Mouse (Mus musculus): Measurements from ENCODE around the gene Slc39a11. TPM values are rescaled to one million over a fixed set of nuclear protein-coding genes. Genes with fewer than 3 reads are reported as not detected.

The Slc39a11 gene
- polyA plus RNA-seq, 1 experiment from 2014 or later, result 24.5 TPM

DNA sequence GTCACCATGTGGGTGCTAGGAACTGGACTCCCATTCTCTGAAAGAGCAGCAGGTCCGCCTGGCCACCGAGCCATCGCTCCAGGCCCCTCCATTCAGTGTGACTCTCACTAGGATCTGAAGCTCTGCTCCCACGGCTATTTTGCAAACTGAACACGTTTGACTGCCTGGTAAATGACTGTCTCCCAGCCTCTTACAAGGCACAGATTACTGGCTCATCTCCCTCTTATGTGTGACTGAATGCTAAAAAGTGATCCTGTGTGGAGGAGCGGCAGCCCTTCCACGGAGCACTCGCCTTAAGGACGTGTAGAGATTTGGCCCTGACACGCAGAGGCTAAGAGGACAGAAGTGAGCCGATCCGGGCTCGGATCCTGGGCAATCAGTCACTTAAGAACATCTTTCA, 96.3 kb downstream of the Slc39a11 start:
- H3K27me3 ChIP-seq, result no peaks in the 10 kb centered on the region
- H3K36me3 ChIP-seq, result no peaks in the 10 kb centered on the region
- no peak overlapping the region for H3K4me2 ChIP-seq
- no peak for ATAC-seq (ENCODE audit: borderline replicate concordance, extremely low read depth, low FRiP score, low TSS enrichment)
- no peak overlapping the region for H3K4me3 ChIP-seq
- no peak overlapping the region for H3K9ac ChIP-seq
- H3K4me1 ChIP-seq, result no peaks in the 10 kb centered on the region
- no peaks in the 10 kb centered on the region for H3K9me3 ChIP-seq
- no peak overlapping the region for H3K27ac ChIP-seq
- WGBS, result 79% methylated on average over 13 of the region's 13 CpGs

DNA sequence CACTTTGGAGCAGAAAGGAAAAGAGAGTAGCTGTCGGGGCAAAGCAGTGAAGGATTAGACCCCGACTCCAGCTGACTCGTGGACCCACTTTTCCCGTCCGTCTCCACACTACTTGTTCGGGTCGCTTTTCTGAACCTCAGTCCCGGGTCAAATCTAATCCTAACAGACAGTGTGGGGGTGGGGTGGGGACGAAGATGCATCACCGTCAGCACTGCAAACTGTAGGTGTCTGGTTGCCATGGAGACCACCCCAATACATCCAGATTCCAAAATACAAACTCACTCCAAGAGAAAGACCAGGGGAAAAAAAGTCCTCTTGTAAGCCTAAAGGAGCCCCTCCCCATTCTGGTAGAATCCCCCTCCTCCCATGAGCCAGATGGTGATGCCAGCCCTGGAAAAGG, 97.3 kb downstream of the Slc39a11 start:
- Histone ChIP-seq H3K36me3 (no peaks in the 10 kb centered on the region), H3K27ac (no peak overlapping the region), H3K4me1 (no peaks in the 10 kb centered on the region), H3K27me3 (no peaks in the 10 kb centered on the region), H3K9ac (no peak overlapping the region), H3K4me3 (no peak overlapping the region), H3K4me2 (no peak overlapping the region), H3K9me3 (no peaks in the 10 kb centered on the region)
- 50% methylated on average over 10 of the region's 10 CpGs for WGBS
- ATAC-seq (ENCODE audit: borderline replicate concordance, extremely low read depth, low FRiP score, low TSS enrichment), result no peak

DNA sequence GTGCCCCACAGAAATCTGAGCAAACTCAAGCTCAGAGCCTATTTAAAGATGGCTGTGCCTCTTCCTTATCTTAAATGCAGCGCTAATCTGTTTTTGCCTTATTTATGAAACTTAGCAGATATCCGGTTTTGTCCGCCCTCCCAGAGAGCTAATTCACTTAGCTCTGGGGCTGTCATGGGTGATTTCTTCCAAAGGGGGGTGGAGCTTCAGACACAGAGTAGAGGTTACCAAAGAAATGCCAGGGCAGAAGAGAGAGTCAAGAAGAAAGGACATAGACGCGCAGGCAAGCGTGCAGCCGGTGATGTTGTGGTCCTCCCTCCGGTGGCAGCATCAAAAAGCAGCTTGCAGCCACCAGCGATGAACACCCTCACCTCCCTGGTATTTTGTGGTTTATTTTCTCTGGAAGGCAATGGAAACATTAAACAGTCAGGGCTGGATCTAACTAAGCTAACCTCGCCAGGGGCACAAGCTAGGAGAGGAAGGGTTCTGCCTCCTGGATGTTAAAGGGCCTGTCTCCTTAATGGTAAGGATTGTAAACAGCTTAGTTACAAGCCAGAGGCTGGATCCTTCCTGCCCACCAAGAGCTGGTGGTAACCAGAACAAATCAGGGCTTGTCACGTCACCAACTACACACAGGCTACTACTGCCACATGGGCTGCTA, 103.5 kb downstream of the Slc39a11 start:
- Histone ChIP-seq H3K4me3 (no peak overlapping the region), H3K9ac (no peak overlapping the region), H3K36me3 (no peaks in the 10 kb centered on the region), H3K27me3 (no peaks in the 10 kb centered on the region), H3K27ac (no peak overlapping the region), H3K4me2 (no peak overlapping the region), H3K4me1 (0 out of 2 replicates have a peak, but pooled peaks cover 3% of the 10 kb centered on the region), H3K9me3 (no peaks in the 10 kb centered on the region)
- ATAC-seq (ENCODE audit: borderline replicate concordance, extremely low read depth, low FRiP score, low TSS enrichment), result no peak
- 57% methylated on average over 11 of the region's 11 CpGs for WGBS

DNA sequence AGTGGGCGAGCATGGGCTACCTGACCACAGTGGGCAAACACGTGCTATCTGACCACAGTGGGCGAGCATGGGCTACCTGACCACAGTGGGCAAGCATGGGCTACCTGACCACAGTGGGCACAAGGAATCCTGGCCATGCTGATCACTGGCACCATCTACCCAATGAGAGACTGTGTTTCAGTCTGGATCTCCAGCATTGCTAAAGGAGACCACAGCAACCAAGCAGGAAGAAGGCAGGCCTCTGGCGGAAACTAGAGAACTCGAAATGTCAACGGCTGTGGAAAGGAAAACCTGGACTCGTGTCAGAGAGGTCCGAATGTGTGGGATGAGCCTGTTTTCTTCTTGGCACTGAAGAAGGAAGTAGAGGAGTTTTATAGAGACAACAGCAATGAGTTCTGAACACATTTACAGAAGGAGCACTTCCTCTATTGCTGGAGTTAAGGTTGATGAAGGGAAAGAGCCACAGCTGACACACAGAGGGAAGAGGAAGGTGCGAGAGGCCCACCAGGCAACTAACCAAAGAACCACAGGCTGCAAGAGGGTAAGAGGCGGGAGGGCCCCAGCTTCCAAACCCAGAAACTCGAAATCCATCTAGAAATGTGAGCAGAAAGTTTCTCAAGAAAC, 105.8 kb downstream of the Slc39a11 start:
- H3K4me2 ChIP-seq, result no peak overlapping the region
- H3K4me3 ChIP-seq, result no peak overlapping the region
- no peak for ATAC-seq (ENCODE audit: borderline replicate concordance, extremely low read depth, low FRiP score, low TSS enrichment)
- H3K27ac ChIP-seq, result no peak overlapping the region
- no peaks in the 10 kb centered on the region for H3K36me3 ChIP-seq
- 77% methylated on average over 11 of the region's 11 CpGs for WGBS
- H3K4me1 ChIP-seq, result peaks cover 7% of the 10 kb centered on the region; the same call in 1 of the 2 replicates
- no peak overlapping the region for H3K9ac ChIP-seq
- no peaks in the 10 kb centered on the region for H3K9me3 ChIP-seq
- no peaks in the 10 kb centered on the region for H3K27me3 ChIP-seq

DNA sequence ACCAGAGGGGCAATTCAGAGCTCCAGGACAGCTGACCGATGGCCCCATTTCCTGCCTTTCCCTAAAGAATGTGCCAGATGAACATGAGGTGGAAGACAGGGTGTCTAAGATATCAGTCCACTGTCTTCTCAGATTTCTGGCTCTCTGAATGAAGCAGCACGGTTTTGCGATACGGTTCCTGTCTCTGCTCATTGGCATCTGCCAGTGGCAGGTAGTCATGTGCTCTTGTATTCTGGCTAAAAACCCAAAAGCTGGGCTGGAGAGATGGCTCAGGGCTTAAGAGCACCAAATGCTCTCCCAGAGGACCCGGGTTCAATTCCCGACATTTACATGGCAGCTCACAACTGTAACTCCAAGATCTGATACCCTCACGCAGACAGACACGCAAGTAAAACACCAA, 108.8 kb downstream of the Slc39a11 start:
- Histone ChIP-seq H3K4me2 (no peak overlapping the region), H3K4me3 (no peak overlapping the region), H3K27me3 (no peaks in the 10 kb centered on the region), H3K27ac (no peak overlapping the region), H3K4me1 (peaks cover 8% of the 10 kb centered on the region; the same call in 1 of the 2 replicates), H3K9me3 (no peaks in the 10 kb centered on the region), H3K9ac (no peak overlapping the region), H3K36me3 (no peaks in the 10 kb centered on the region)
- 94% methylated on average over 8 of the region's 8 CpGs for WGBS
- ATAC-seq (ENCODE audit: borderline replicate concordance, extremely low read depth, low FRiP score, low TSS enrichment), result no peak

DNA sequence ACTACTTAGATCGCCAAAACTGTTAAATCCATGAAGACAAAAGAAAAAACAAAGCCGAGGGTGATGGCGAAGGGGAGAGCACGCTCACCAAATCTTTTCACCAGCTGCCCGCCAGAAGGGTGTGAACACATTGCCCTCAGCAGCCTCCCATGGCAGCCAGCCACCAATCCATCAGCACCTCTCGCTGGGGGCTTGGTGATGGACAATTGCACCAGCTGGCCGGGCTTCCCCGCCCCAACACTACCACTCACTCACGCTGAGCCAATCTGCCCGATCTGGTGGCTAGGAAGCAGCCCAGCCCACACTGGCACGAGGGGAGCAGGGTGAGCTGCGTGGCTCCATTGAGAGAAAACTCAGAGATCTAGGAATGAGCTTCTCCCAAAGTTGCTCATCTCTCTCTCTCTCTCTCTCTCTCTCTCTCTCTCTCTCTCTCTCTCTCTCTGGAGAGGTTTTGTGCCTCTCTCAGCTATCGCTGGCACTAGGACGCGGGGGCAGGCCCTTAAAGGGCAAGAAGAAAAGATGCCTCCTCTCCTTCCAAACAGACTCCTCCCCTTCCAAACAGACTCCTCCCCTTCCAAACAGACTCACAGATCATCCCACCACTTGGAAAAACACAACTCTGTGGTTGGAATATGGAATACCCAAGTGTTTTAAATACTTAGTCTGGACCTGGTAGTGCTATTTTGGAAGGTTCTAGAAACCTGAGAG, 110.2 kb downstream of the Slc39a11 start:
- Histone ChIP-seq H3K4me3 (no peak overlapping the region), H3K4me2 (no peak overlapping the region)
- ATAC-seq (ENCODE audit: borderline replicate concordance, extremely low read depth, low FRiP score, low TSS enrichment), result peak; percentile 72

DNA sequence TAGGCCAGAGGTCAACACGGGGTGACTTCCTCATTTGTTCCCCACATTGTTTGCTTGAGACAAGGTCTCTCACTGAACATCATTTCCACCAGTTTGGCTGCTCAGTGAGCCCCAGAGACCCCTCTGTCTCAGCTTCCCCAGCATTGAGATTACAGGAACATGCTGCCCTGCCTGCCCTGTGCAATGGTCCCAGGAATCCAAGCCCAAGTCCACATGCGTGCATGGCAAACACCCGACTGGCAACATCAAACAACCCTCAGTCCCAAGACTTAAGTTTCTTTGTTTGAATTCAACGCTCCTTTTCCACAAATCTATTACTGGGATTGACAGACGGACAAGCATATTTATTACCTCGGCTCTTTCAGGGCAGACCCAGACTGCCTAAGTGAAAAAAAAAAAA, 110.8 kb downstream of the Slc39a11 start:
- Histone ChIP-seq H3K36me3 (no peaks in the 10 kb centered on the region), H3K27me3 (no peaks in the 10 kb centered on the region), H3K9ac (no peak overlapping the region), H3K4me2 (no peak overlapping the region), H3K27ac (no peak overlapping the region), H3K9me3 (no peaks in the 10 kb centered on the region), H3K4me1 (peaks cover 7% of the 10 kb centered on the region; the same call in 1 of the 2 replicates), H3K4me3 (no peak overlapping the region)
- no peak for ATAC-seq (ENCODE audit: borderline replicate concordance, extremely low read depth, low FRiP score, low TSS enrichment)
- 58% methylated on average over 6 of the region's 6 CpGs for WGBS

More for the DNA sequence above, 110.2 kb downstream of the Slc39a11 start:
- no peak overlapping the region for H3K27ac ChIP-seq
- WGBS, result 42% methylated on average over 15 of the region's 15 CpGs
- peaks cover 7% of the 10 kb centered on the region; the same call in 1 of the 2 replicates for H3K4me1 ChIP-seq
- H3K9me3 ChIP-seq, result no peaks in the 10 kb centered on the region
- H3K9ac ChIP-seq, result no peak overlapping the region
- no peaks in the 10 kb centered on the region for H3K27me3 ChIP-seq
- no peaks in the 10 kb centered on the region for H3K36me3 ChIP-seq

DNA sequence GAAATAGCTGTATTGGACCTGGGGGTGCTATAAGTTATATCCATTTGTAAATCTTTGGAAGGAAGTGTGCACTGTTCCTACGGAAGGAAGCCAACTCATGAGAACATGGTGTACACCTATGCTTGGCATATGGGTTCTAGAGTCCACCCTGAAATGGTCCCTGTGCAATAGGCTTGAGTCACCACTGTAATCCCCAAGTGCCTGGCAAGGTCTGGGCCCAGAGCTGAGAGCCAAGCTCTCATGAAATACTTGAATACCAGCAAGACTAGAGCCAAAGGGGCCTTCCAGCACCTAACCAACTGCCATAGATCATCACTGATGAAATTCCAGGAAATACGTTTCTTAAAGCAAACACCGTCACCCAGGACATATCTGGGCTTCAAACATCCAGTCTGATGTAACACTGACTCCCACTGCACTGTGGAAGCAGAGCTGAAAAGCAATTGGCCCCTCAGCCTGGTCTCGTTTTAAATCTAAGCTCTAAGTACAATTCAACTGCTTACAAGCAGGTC, 111.4 kb downstream of the Slc39a11 start:
- Histone ChIP-seq H3K27me3 (no peaks in the 10 kb centered on the region), H3K4me1 (peaks cover 7% of the 10 kb centered on the region; the same call in 1 of the 2 replicates), H3K27ac (no peak overlapping the region), H3K9me3 (no peaks in the 10 kb centered on the region), H3K4me2 (no peak overlapping the region), H3K36me3 (no peaks in the 10 kb centered on the region), H3K4me3 (no peak overlapping the region), H3K9ac (no peak overlapping the region)
- 80% methylated on average over 4 of the region's 4 CpGs for WGBS
- ATAC-seq (ENCODE audit: borderline replicate concordance, extremely low read depth, low FRiP score, low TSS enrichment), result no peak

DNA sequence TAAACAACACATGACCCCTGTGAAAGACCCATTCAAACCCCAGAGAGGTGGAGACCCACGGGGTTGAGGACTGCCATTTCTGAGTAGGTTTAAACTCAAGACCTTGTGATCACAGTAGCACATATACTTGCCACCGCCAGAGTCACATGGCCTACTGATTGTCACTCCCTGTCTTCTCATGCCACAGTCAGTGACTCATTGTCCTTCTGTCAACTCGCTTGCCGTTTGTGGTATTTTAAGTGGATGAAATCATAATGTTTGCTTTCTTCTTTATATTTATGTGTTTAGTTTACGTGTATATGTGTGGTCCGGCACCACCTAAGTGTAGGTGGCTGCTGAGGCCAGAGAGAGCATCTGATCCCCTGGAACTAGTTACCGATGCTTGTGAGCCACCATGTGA, 112.2 kb downstream of the Slc39a11 start:
- Histone ChIP-seq H3K4me3 (no peak overlapping the region), H3K9me3 (no peaks in the 10 kb centered on the region), H3K4me2 (no peak overlapping the region), H3K27ac (no peak overlapping the region), H3K4me1 (peaks cover 7% of the 10 kb centered on the region; the same call in 1 of the 2 replicates), H3K9ac (no peak overlapping the region), H3K27me3 (no peaks in the 10 kb centered on the region), H3K36me3 (no peaks in the 10 kb centered on the region)
- ATAC-seq (ENCODE audit: borderline replicate concordance, extremely low read depth, low FRiP score, low TSS enrichment), result no peak
- WGBS, result 77% methylated on average over 7 of the region's 7 CpGs

DNA sequence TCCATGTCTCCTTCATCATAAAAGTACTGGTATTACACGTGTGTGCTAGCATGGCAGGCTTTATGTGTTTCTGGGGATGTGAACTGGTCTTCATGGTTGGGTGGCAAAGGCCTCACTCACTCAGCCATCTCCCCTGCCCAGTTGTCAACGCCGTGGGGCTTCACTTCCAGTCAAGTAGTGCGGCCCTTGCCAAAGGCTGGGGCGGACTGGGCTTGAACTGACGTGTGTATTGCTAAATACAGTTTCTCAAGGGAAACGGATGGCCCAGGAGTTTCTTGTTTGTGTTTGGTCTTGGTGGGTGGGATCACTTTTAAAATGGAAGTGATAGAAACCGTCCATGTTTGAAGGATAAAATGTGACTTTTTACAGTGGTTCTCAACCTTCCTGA, 112.7 kb downstream of the Slc39a11 start:
- 73% methylated on average over 8 of the region's 8 CpGs for WGBS
- H3K36me3 ChIP-seq, result no peaks in the 10 kb centered on the region
- ATAC-seq (ENCODE audit: borderline replicate concordance, extremely low read depth, low FRiP score, low TSS enrichment), result no peak
- H3K9me3 ChIP-seq, result no peaks in the 10 kb centered on the region
- H3K9ac ChIP-seq, result no peak overlapping the region
- H3K27me3 ChIP-seq, result no peaks in the 10 kb centered on the region
- no peak overlapping the region for H3K4me2 ChIP-seq
- H3K4me1 ChIP-seq, result peaks cover 7% of the 10 kb centered on the region; the same call in 1 of the 2 replicates
- H3K27ac ChIP-seq, result no peak overlapping the region
- H3K4me3 ChIP-seq, result no peak overlapping the region

DNA sequence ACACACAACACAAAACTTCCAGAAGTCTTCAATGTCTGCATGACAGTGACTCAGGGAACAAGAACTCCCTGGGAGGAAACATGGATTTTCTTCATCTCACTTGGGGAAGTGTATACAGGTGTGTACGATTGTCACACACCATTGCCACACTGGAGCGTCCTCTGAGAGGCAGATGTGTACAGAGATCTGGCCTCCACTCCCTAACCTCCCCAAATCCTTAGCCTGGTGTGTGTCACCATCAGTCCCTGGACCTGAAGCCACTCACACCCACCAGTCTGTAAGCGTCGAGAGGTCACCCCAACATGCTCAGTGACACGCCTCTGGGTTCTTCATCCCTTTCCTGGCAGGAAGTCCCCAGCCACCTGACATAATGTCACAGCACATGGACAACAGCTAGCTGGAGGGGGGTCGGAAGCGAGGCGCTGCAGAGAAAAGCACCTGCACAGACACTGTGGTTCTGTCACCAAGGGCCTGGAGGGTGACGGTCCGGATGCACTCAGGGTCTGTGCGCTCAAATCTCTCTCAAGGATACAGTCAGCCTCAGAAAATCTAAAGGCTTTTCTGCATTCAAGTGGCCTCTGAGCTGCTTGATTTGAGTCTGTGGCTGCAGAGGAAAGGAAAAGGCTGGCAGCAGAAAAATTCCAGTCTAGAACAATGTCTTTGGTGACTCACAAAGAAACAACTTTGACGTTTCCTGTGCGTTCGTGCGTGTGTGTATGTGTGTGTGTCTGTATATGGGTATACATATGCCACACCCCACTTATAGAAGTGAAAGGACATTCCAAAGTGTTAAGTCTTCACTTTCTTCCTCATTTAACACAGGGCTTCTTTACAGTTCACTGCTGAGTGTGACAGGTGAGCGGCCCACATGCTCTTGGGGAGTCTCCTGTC, 113.3 kb downstream of the Slc39a11 start:
- Histone ChIP-seq H3K9ac (no peak overlapping the region), H3K27me3 (no peaks in the 10 kb centered on the region), H3K4me2 (no peak overlapping the region), H3K36me3 (no peaks in the 10 kb centered on the region), H3K9me3 (no peaks in the 10 kb centered on the region), H3K4me3 (no peak overlapping the region), H3K4me1 (peaks cover 7% of the 10 kb centered on the region; the same call in 1 of the 2 replicates), H3K27ac (no peak overlapping the region)
- 79% methylated on average over 16 of the region's 16 CpGs for WGBS
- no peak; the same call in 1 of the 2 replicates for ATAC-seq (ENCODE audit: borderline replicate concordance, extremely low read depth, low FRiP score, low TSS enrichment)

All from lung, embryonic 15.5 days (tissue).